Mouse (Mus musculus) cerebellum, postnatal 14 days (tissue): ENCODE measurements around the gene Ppcs.

ENCODE experiments used
- DNase-seq, 2 experiments: peaks; one replicate each; pipeline ENCODE4 v3.0.0; 2021; ENCODE audit warnings: mixed read lengths in 2 of 2

Gene Ppcs

DNA sequence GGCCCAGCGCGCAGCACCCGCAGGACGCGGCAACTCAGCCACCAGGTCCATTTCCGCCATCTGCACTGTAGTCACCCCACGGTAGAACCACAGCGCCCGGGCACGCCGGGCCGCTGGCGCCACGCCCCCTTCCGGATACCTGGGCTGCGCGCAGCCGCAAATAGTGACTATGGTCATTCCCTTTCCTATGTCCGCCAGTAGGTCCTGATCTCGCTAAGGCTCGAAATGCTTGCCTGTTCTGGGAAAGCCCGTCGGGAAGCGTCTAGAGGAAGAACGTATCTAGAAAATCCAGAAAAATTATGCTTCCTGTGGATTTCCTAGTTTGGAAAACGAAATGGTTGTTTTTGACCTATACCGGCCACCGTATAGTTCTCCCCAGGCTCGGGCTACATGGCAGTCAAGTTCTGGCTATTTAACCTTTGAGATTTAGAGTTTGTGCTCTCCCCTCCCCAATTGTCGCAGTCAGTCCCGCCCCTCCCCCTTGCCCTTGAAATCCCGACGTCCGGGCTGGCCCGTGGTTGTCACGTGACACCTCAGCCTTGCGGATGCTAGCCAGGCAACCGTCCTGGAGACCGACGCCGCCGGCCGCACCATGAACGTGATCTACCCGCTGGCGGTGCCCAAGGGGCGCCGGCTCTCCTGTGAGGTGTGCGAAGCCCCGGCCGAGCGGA lies at the start of gene Ppcs, which contains the start of gene Zmynd12:
Gene Ppcs, minus strand, starts transcription at position 127 of the 671 bp plus-strand sequence.
Gene Zmynd12, plus strand, starts transcription at position 521 of the 671 bp plus-strand sequence.
- peak; percentile 94 to 95 for DNase-seq

DNA sequence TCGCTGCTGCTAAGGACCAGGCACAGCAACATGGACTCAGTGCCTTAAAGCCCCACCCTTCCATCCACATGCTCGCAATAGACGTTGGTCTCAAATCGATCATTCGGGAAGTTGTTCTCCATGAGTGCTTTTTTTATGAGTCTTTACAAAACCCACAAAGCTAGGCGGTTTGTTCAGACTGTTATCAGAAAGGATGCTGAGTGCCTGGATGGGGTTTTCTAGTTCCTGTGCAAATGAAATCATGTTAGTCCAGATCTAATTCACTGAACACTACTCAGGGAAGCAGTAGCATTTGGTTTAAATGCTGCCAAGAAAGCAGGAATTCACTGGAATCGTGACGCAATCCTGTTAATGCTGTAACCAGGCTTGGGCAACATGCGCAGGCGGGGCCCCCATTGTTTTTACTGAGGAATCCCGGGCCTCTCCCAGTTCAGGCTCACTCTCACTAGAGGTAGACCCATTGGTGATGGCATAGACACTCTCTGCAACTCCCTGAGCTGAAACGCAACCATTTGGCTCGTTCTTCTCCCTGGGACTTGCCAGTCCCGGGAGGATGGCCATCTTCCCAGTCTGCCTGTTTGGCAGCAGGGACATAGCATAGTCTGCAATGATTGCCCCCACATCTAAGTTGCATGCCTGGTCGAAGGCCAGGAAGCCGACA lies 45.6 kb upstream of the Ppcs start:
- peak; percentile 75 to 77 for DNase-seq

DNA sequence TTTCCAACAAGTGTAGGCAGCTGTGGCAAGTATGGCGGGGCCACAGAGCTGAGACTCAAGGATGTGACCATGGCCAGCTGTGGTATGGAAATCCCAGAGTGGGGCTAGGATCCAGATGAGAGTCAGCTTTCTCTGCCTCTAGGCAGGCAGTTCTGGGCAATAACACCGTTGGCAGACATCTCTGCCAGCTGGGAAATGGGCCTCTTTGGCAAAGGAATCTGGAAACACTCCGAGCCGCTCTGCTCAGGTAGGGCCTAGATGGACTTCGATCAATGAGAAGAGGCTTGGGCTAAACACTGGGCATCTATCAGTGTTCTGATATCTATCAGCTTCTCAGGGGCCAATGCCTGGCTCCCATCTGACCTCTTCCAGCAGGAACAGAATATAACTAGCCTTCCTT lies 43.6 kb upstream of the Ppcs start:
- DNase-seq = peak; percentile 56 to 66

DNA sequence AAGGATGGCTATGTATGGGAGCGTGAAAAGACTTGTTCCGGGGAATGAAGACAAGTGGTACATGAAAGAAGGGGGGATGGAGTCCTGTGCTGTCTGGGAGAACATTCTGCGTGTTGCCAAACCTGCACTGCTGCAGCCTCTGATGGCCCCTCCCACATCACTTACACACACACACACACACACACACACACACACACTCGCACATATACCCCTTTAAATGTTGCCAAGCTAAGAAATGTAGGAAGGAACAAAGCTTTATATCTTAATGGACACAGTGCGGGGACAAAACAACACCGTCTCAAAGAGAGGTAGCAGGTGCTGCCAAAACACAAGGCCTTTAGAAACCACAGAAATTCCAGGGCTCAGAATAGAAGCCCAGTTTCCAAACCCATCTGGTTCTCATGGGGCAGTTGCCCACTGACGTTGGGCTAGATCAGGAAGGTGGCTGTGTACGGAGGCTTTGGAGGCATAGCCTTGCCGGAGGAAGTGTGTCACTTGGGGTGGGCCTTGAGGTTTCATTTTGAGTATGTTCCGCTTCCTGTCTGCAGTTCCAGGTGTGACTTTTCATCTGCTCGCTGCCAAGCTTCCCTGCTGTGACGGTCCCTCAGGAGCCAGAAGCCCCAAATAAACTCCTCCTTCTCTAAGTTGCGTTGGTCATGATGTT lies 41.7 kb upstream of the Ppcs start:
- DNase-seq = peak in 1 of 2 experiments; percentile 34

DNA sequence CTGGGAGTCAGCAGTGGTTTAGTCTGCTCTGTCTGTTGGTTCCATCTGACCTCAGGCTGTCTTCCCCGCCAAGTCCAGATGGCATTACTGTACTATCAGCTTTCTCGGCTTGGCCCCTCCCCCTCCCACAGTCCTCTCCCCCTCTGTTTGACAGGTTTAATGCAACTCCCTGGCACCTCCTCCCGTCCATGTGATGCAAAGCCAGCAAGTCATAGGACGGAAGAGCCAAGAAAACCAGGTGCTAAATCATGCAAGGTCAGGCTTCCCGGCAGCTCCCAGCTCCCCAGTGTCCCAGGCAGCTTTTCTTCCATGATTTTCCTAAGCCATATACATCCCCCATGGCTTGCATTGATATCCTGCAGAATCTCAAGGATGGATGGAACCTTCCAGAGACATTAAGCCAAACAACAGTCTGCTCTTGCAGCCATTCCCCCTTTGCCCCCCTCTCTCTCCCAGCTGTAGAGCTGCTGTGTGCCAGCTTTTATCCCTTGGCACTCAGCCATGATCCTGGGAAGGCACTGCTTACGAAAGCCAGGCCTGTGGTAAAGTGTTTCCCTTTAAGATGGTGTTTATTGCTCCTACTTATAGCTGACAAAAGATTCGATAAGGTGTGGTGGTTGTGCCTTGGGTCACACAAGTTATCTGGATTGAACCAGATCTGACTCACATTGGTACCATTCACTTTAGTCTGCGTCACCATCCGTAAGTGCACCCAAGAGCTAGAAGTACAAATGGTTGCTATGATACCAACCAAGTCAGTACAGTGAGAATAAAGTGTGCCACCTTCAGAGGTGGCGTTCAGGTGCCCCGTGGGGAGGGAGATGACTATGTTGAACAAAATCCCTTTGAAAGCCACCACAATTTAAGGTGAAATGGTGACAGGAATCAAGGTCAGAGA lies 40.9 kb upstream of the Ppcs start:
- peak; percentile 91 to 96 for DNase-seq

DNA sequence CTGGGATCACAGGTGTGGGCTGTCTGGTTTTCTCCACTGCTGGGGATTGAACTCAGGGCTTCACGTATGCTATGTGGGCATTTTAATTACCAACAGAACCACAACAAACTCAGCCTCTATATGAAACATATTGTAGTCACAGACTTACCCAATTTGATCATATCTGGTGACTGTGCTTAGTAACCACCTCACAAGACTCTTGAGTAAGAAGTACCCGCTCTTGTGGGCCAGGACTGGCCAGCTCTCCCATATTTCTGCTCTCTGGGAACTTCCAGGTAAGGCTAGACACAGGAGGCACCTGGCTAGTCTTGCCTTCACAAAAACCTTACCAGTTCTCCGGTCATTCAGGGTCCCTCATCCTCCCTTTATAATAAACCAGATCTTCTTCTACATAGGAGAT lies 40.2 kb upstream of the Ppcs start:
- no peak for DNase-seq

DNA sequence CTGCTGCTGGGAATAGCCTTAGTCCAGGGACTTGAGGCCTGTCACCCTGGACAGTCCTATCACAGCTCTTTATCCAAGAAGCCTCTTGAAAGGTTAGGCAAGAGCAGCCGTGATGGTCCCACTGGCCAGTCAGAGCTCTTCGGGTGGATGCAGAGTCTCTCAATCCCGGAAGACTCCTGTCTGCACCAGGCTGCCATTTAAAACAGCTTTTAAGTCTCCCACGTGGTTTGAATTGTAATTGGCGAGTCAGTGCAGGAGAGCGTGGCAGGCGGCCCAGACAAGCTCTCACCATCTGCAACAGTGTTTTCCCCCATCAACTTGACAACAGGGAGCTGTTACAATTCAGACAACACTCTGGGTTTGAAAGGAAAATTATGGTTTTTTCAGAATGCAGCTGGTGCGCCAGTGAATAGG lies 38.5 kb upstream of the Ppcs start:
- DNase-seq = peak; percentile 87

DNA sequence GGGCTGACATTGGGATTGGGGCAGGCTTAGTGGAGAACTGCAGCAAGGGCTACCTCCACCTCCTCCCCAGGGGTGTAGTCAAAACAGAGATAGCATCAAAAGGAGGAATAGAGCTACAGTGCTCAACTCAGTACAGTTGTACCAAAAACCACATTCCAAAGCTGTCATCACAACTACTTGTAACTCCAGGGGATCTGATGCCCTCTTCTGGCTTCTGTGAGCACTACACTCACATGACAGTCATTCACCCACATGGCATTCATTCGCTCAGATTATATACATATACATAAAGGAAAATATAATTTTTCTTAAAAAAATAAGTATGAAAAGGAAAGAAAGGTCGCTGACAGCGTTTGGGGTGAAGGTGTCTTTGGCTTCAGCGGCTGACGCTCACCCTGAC lies 38.1 kb upstream of the Ppcs start:
- peak; percentile 72 to 78 for DNase-seq

DNA sequence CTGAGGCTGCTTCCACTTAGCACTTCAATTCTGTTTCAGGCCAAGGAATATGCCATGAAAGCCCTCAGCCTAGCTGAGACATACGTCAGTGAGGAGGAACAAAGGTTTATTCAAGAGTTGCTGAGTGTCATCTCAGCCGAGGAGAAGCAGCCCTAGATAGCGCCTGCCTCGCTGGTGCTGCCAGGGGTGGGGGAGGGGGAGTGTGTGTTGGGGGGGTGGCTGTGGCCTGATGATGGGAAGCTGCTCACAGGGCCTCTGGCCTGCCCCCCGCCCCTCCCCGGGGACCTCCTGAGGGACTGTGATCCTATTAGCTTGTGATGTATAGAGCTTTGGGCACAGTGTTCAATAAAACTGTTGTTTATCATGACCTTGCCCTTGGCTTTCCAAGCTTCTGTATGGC lies 31.3 kb upstream of the Ppcs start:
- no peak for DNase-seq

DNA sequence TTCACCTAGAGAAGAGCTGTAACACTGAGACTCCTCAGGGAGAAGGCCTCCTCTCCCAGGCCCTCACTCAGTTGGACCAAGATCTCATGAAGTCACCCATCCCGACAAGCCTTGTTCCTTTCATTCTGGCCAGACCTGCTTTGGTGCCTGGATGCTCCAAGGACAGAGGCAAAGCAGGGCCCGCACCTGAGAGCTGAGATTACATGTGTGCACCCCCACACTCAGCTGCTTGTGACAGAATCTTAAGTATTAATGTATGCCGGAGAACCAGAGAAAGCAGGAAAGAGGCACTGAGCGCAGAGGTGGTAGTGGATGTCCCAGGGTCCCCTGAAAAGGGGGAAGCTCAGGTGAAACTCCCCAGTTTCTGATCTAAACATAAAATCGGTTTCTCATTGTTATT lies 30.9 kb upstream of the Ppcs start:
- DNase-seq = no peak

DNA sequence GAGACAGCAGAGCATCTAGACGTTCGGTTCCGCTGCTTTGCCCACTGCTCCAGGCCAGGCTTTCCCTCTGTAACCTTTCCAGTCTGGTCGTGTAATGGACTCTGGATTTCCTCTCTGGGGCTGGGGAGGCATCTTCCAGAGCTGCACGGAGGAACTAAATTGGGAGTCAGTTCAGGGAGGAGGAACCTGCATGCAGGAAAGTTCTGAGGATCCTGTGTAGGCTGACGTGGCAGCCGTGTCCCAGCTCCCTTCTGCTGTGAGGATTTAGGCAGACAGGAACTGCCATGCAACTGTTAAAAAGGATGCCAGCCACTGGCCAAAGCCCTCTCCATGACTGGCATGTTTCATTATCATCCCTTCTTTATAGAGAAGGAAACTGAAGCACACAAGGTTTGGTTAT lies 28.2 kb upstream of the Ppcs start:
- no peak for DNase-seq

DNA sequence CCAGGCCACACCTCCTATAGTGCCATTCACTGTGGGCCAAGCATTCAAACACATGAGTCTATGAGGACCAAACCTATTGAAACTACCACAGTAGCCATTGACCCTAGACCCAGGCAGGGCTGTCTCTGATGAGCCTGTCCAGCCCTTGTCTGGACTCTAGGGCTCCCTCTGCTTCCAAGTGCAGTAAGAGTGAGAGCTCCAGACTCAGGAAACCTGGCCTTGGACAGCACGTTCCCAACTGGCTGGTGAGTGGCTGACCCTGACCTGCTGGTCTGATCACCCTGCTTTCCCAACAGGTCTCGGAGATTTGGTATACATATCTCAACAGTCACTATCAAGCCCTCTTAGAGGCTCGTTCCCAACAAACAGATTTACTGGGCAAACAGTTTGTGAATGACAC lies 25.6 kb upstream of the Ppcs start:
- no peak for DNase-seq

DNA sequence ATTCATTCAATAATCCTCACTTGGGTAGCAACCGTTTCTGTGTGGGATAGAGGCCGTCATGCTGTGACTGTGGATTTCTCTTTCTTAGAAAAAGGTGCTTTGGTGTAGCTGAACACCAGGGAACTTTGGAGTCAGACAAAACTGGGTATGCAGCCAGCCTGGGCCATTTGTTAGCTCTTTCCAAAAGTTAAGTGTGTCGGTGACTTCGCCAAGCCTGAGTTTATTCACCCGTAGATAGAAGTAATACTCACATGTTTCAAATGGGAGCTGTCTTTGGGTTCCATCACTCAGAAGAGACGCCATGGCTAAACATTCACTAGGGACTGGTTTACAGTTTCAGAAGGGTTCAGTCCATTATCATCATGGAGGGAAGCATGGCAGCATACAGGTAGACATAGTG lies 25.0 kb upstream of the Ppcs start:
- DNase-seq = no peak

DNA sequence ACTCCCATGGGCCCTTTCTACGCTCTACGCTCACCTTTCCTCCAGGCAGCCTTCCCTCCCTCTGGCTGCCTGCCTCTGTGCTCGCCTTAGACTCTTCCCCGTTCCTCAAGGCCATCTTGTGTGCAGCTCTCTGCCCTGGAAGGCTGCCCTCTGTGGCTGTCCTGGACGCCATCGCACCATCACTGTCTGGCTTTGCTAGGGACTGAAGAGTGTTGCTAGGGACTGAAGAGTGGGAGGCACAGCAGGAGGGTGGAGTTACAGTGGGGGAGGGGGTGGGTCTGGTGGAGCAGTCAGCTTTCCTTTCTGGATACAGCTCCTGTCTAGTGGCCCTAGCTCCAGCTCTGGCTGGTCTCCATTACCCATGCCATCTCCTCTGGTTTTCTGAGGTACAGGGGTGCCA lies 20.3 kb upstream of the Ppcs start:
- DNase-seq = no peak

DNA sequence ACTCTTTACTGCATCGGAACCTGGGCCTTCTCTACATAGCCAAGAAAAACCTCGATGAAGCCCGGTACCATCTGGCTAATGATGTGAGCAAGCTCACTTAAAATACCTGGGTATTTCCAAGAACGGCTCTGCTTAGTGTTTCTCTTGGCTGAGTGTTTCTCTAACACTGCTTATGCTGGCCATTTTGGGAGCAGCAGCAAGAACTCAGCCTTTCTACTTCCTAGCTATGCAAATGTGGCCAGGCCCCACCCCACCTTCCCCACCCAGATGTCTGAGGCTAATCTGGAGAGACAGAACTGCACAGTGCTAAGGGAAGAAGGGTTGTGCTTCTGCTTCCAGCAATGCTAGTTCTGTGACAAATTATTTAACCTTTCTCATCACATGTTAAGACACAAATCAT lies 19.6 kb upstream of the Ppcs start:
- DNase-seq = no peak

DNA sequence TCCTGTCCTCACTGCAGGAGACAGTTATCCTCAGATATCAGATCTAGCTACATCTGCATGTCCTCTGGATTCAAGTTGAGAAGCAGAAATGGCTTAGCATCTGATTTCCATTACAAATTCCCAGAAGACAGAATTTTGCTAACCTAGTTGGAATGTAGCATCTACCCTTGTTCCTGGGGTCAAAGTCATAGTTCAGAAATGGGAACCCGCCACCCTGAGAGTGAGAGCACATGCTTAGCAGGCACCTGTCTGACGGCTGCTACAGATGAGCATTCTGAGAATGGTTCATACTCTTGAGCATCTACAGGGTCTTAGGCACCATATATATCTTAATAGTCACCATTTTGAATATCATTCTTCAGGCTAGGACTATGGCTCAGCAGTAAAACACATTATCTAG lies 15.7 kb upstream of the Ppcs start:
- no peak for DNase-seq

DNA sequence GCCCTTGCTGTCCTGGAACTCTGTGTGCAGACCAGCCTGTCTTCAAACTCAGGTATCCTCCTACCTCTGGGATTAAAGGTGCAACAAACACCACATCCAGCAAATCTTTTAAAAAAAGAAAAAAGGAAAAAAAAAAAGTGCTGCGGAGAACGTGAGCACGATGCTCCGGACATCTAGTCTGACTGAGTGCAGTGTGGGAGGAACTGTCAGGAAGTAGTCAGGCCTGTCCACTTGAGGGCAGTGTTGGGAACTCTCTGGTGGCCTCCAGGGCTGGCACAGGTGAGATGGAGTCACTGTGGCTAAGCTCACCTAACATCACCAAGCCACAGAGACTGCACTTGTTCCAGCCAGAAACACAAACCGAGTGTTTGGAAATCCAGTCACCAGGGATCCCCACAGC lies 8.5 kb upstream of the Ppcs start:
- peak; percentile 86 to 90 for DNase-seq

DNA sequence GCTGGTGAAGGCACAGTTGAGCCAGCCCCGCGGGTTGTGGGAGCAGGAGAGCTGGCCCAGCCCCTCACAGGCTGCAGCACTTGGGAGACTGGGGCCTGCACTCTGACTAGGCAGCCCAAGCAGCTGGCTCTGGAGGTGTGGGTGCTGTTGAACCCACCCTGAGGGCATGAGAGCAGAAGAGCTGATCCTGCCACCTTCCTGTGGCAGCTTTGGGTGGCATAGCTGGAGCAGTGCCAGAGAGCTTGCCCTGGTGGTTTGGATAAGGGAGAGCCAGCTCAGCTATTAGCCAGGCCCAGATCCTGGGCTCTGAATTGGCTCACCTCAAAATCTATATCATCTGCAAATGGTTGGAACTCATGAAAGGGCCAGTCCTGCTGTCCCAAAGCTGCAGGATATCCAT lies 5.5 kb upstream of the Ppcs start:
- DNase-seq = peak in 1 of 2 experiments; percentile 22

DNA sequence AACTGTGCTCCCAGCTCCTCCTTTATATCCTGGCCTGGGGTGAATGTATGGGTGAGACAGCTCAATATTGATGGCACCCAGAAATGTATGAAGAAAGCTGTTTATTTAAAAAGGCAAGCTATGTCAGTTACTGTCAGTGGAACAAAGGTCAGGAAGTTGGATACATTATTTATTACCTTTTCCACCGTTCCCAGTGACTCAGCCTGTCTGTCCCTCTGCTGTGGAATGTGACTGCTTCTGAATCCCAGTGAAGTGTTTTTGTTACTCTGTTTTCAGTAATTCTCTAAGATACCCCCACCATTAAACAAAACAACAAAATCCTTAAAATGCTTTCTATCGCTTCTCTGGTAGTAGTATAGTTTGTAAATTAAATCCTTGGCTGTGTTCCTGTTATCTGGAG lies 3.4 kb upstream of the Ppcs start:
- no peak for DNase-seq

DNA sequence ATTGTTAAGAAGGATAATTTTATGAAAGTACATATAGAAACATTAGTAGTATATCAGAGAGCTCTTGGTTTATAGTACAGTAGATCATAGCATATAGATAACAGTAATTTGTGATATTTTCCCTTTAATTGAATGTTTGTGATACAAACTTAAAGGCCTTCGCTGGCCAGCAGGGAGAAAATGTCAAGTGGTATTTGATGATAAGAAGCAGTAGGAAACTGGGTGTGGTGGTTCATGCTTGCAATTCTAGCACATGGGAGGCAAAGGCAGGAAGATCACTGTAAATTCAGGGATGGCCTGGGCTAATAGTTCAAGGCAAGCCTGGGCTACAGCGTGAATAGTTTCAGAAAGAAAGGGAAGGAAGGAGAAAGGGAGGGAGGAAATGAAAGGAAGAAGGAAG lies 2.9 kb upstream of the Ppcs start:
- DNase-seq = no peak

DNA sequence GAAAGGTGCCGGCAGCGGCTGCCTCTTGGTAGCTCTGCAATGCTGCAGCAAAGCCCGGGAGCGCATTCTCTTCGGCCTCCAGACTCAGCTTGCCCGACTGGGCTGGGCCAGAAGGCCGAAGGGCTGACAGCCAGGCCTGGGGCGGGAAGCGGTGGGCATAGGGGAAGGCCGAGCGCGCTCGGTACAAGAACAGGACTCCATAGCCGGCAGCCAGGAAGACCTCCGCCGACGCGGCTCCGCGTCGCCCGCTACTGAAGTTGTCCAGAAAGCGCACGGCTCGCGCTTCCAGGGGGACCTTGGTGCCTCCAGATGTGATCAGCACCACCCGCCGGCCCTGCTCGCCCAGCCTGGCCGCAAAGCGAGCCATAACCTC lies 313 bp downstream of the Ppcs start:
- peak in 1 of 2 experiments; percentile 71 for DNase-seq

DNA sequence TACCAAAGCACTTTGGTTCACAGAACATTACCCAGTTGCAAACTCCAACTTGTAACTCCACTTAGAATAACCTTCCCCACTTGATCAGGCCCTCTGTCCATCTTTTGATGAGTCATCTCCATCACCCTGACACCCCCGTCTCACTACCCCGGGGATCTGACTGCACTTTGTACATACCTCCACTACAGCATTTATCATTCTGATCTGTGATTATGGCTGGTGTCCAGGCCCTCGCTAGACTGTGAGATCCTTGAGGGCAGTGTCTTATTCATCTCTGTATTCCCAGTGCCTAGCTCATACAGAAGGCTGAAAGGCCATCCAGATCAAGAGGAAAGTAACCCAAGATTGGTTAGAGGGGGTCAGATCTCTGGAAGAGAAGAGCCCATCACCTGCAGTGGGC lies 1.0 kb downstream of the Ppcs start:
- DNase-seq = no peak

DNA sequence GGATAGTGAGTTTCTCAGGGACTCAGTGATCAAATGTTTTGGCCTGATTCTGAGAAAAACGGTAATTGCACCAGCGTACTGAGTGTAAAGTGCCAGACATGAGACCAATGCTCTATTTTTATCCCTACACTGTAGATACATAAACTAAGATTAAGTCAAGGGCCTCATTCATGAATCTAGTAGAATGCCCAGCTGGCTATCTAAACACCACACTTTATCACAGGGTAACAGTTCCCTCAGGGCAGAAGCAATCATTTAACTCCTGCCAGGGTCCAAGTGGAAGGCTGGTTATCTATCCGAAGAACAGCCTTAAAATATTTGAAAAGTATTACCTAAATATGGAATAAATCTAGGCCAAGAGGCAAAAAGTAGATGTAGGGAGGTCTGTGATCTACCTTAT lies 4.3 kb downstream of the Ppcs start:
- no peak for DNase-seq
